Mouse (Mus musculus) neural tube, embryonic 12.5 days (tissue): ENCODE data around the gene Csf2. TPM values are rescaled to one million over a fixed set of nuclear protein-coding genes. Genes with fewer than 3 reads are reported as not detected.

Source experiments
- ATAC-seq: fragments of 200-750 bp; cut with Nextera tagmentation; 2 replicates; pipeline ENCODE4 v1.8.0; 2017; ENCODE audit warnings: low read depth, mild to moderate bottlenecking, moderate TSS enrichment, moderate library complexity; ENCODE audit not compliant: low FRiP score
- H3K27ac ChIP-seq: fragments of 300-500 bp; sonication (generic); 2 replicates; pipeline ENCODE4 v1.5.1; 2016
- H3K27me3 ChIP-seq: fragments of 300-500 bp; sonication (generic); replicated peaks from 2 replicates; pipeline ENCODE4 v1.6.1; 2016; ENCODE audit warnings: mild to moderate bottlenecking
- H3K36me3 ChIP-seq: fragments of 300-500 bp; sonication (generic); 2 replicates; pipeline ENCODE4 v1.6.1; 2016; ENCODE audit warnings: mild to moderate bottlenecking
- H3K4me1 ChIP-seq: fragments of 300-500 bp; sonication (generic); 2 replicates; pipeline ENCODE4 v1.6.1; 2016
- H3K4me2 ChIP-seq: fragments of 300-500 bp; sonication (generic); replicated peaks from 2 replicates; pipeline ENCODE4 v1.6.1; 2016; ENCODE audit warnings: mild to moderate bottlenecking
- H3K4me3 ChIP-seq: fragments of 300-500 bp; sonication (generic); 2 replicates; pipeline ENCODE4 v1.5.1; 2016
- H3K9ac ChIP-seq: fragments of 300-500 bp; sonication (generic); 2 replicates; pipeline ENCODE4 v1.6.1; 2016; ENCODE audit warnings: mild to moderate bottlenecking
- H3K9me3 ChIP-seq: fragments of 300-500 bp; sonication (generic); 2 replicates; pipeline ENCODE4 v1.6.1; 2016; ENCODE audit warnings: mild to moderate bottlenecking
- WGBS: fragments of 180-500 bp; shearing (Covaris S2); methylation state at CpG from one replicate; pipeline ENCODE4 v1.1.7; 2016; 5-methylcytosine and 5-hydroxymethylcytosine counted together
- polyA plus RNA-seq: library from polyadenylated mRNA; unstranded; fragments of >200 nt; fragmentation: Nextera tagmentation; extraction: Ambion mirVana; gene quantifications from 2 replicates; pipeline ENCODE4 v1.2.1, GENCODE M21; 2016

Gene Csf2
- polyA plus RNA-seq, 1 experiment from 2014 or later = not detected

- Histone ChIP-seq H3K36me3 (no peaks in the 10 kb centered on the region), H3K9me3 (no peaks in the 10 kb centered on the region), H3K4me2 (no peak overlapping the region), H3K27me3 (no peaks in the 10 kb centered on the region), H3K27ac (no peak overlapping the region), H3K9ac (no peak overlapping the region), H3K4me1 (no peaks in the 10 kb centered on the region), H3K4me3 (no peak overlapping the region)
- no peak for ATAC-seq
- WGBS = 74% methylated on average over 3 of the region's 3 CpGs
These were observed 47.4 kb downstream of the Csf2 start for GRCm38 (mm10) chr11:54201881-54202685.

GRCm38 (mm10) chr11:54201287-54201773 lies 48.1 kb downstream of the Csf2 start:
- WGBS = 87% methylated on average over 5 of the region's 5 CpGs
- no peaks in the 10 kb centered on the region for H3K4me1 ChIP-seq
- no peaks in the 10 kb centered on the region for H3K27me3 ChIP-seq
- no peaks in the 10 kb centered on the region for H3K36me3 ChIP-seq
- ATAC-seq = no peak
- no peak overlapping the region for H3K27ac ChIP-seq
- H3K4me3 ChIP-seq = no peak overlapping the region
- no peaks in the 10 kb centered on the region for H3K9me3 ChIP-seq
- no peak overlapping the region for H3K4me2 ChIP-seq
- H3K9ac ChIP-seq = no peak overlapping the region

Other genes starting within 250 kb of the Csf2 start
- gene Slc22a4, start 221.6 kb downstream of the Csf2 start, polyA plus RNA-seq = 1.5 and 2.3 TPM in 2 replicates
- gene Pdlim4, start 180.7 kb downstream of the Csf2 start, polyA plus RNA-seq = 46.1 and 51.4 TPM in 2 replicates
- 15.2 and 17.3 TPM in 2 replicates for gene P4ha2, start 149.6 kb downstream of the Csf2 start, polyA plus RNA-seq
- gene Il3, start 17.6 kb upstream of the Csf2 start, polyA plus RNA-seq = not detected in 2 replicates
- 29.9 and 30.8 TPM in 2 replicates for gene Acsl6, start 54.1 kb upstream of the Csf2 start, polyA plus RNA-seq
- not detected in 2 replicates for gene Meikin, start 121.0 kb upstream of the Csf2 start, polyA plus RNA-seq
- 11.0 and 11.6 TPM in 2 replicates for gene Fnip1, start 188.5 kb upstream of the Csf2 start, polyA plus RNA-seq